Mouse (Mus musculus) forebrain, embryonic 10.5 days (tissue): ENCODE measurements at regions not wholly inside any gene's neighbourhood (a gene's known extent, or its start where the extent isn't known, plus 50 kb on each side); places are given as distances from the start of the nearest gene placed in this dataset.
A peak's percentile ranks its signal among the peaks of the same experiment; 100 is the strongest.

Experiments
- DNase-seq: peaks from one replicate; pipeline ENCODE4 v3.0.0-alpha.2; 2017; ENCODE audit warnings: low spot score; ENCODE audit errors: extremely low spot score
- H3K27ac ChIP-seq: fragments of 300-500 bp; sonication (generic); 2 replicates; pipeline ENCODE4 v1.5.1; 2016; ENCODE audit warnings: mild to moderate bottlenecking
- H3K27me3 ChIP-seq: fragments of 300-500 bp; sonication (generic); 2 replicates; pipeline ENCODE4 v1.6.1; 2016; ENCODE audit warnings: mild to moderate bottlenecking; ENCODE audit not compliant: poor library complexity, severe bottlenecking
- H3K36me3 ChIP-seq: fragments of 300-500 bp; sonication (generic); replicated peaks from 2 replicates; pipeline ENCODE4 v1.6.1; 2016; ENCODE audit warnings: mild to moderate bottlenecking, moderate library complexity
- H3K4me1 ChIP-seq: fragments of 300-500 bp; sonication (generic); 2 replicates; pipeline ENCODE4 v1.6.1; 2016
- H3K4me3 ChIP-seq: fragments of 300-500 bp; sonication (generic); 2 replicates; pipeline ENCODE4 v1.5.1; 2016; ENCODE audit warnings: mild to moderate bottlenecking, moderate library complexity
- H3K9me3 ChIP-seq: fragments of 300-500 bp; sonication (generic); 2 replicates; pipeline ENCODE4 v1.6.1; 2016; ENCODE audit warnings: mild to moderate bottlenecking, moderate library complexity
- WGBS: fragments of 180-500 bp; shearing (Covaris S2); methylation state at CpG from one replicate; pipeline ENCODE4 v1.1.7; 2016; 5-methylcytosine and 5-hydroxymethylcytosine counted together

DNA sequence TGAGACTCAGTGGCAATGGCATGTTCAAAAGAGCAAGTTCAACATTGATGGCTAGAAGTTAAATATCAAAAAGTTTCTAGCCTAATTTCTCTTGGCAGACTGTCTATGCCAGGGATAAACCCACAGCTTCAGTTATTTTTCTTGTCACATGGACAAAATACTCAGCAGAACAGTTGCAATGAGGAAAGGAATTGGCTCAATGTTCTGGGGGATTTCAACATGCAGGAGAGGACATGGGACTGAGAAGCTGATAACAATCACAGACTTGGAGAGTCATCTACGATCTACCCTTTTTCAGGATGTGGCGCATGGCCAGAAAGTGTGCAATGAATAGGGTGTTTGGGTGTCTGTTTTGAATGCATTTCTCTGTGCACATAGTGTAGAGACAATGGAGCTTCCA lies 389.9 kb downstream of the Rnd3 start:
- DNase-seq: no peak
- Histone ChIP-seq H3K9me3 (no peaks in the 10 kb centered on the region), H3K4me3 (no peak overlapping the region), H3K4me1 (peaks cover 21% of the 10 kb centered on the region), H3K27ac (no peak overlapping the region), H3K27me3 (no peaks in the 10 kb centered on the region), H3K36me3 (no peaks in the 10 kb centered on the region)
- 98% methylated on average over 2 of the region's 2 CpGs for WGBS

DNA sequence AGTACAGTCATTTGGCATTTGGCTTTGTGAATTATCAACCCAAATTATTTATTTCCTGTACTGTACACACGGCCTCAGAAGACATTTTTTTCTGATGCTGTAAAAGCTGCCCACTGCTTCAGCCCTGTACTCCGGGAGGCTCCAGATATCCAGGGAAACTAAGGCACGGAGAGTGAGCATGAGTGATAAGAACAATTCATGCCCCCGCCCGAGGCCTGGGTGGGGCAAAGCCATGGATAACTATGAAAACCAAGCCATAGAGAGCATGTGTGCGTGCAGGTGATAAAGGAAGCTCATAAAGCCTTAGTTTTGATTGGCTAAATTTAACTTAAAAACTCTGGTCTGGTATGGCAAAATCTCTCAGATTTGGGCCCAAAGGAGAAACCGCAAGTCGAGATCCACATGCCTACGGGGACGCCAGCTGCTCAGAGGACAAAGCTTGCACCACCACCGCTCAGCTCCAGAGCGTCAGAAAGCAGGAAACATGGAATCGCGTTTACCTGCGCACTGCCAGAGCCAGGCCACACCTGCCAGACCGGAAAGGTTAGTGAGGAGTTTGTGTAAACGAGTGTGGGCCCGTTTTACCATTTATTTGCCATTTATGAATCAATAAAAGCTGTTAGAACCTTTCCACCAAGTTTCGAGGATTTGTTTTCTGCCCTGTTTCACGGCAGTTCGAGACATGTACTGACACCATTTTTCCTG lies 390.9 kb downstream of the Rnd3 start:
- H3K27me3 ChIP-seq: no peaks in the 10 kb centered on the region
- H3K36me3 ChIP-seq: no peaks in the 10 kb centered on the region
- WGBS: 89% methylated on average over 21 of the region's 21 CpGs
- H3K4me1 ChIP-seq: peaks cover 21% of the 10 kb centered on the region
- no peak for DNase-seq
- no peaks in the 10 kb centered on the region for H3K9me3 ChIP-seq
- no peak overlapping the region for H3K4me3 ChIP-seq
- H3K27ac ChIP-seq: no peak overlapping the region

DNA sequence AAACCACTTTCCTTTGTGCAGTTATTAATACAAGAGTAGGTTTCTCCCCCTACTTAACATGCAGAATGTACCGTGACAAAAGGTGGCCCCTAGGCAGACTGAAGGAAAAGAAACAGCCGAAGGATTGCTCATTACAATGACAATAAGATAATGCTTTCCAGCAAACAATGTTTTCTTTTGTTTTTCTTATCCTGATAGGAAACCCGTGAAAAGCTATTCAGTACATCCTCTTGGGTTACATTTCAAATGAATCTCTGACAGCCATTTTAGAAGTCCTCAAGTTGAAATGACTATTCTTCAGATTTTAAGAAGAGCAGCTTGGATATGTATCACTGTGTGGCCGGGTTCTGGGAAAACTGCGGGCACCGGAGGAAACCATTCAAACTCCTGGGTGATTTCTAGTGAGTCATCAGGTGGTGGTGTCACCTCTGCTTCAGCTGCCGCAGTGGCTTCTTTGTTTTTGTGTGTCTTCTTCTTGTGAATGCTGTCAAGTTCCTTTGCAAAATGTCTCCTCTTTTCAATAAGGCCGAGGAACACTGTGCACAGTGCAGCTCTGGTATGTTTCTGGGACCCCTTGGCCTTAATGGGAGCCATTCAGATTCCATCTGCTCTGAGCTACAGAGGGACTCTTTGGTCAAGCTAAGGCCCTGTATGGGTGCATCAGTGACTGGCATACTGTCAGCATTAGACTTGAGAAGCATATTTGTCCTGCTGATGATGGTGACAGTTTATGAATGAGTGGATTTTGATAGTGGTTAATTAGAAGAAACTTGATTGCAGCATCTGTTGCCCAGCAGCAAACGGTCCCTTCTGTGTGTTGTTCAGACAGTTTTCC lies 393.1 kb downstream of the Rnd3 start:
- H3K4me3 ChIP-seq: no peak overlapping the region
- no peaks in the 10 kb centered on the region for H3K9me3 ChIP-seq
- no peaks in the 10 kb centered on the region for H3K27me3 ChIP-seq
- WGBS: 47% methylated on average over 9 of the region's 9 CpGs
- peaks cover 19% of the 10 kb centered on the region for H3K4me1 ChIP-seq
- peak overlapping the region; percentile 64 for H3K27ac ChIP-seq
- no peaks in the 10 kb centered on the region for H3K36me3 ChIP-seq
- DNase-seq: no peak

DNA sequence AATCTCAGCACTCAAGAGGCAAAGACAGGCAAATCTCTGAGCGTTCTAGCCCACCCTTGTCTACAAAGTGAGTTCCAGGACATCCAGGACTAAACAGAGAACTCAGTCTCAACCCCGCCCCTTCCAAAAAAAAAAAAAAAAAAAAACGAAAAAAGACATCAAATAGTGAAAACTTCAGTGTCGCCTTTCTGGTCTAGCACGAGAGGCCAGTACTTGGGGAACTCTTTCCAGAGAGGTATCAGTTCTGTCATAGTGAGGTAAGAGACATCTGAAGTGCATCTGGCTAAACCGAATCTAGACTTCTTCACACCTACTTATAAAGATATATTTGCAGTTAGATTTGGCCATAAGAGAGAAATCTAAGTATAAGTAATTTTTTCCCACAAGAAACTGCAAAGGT lies 393.8 kb downstream of the Rnd3 start:
- DNase-seq: no peak
- H3K4me3 ChIP-seq: no peak overlapping the region
- peaks cover 24% of the 10 kb centered on the region for H3K4me1 ChIP-seq
- no peaks in the 10 kb centered on the region for H3K36me3 ChIP-seq
- WGBS: 79% methylated on average over 6 of the region's 6 CpGs
- H3K9me3 ChIP-seq: no peaks in the 10 kb centered on the region
- H3K27ac ChIP-seq: 0 out of 2 replicates have a peak overlapping the region, but pooled peaks have one; percentile 64
- no peaks in the 10 kb centered on the region for H3K27me3 ChIP-seq

DNA sequence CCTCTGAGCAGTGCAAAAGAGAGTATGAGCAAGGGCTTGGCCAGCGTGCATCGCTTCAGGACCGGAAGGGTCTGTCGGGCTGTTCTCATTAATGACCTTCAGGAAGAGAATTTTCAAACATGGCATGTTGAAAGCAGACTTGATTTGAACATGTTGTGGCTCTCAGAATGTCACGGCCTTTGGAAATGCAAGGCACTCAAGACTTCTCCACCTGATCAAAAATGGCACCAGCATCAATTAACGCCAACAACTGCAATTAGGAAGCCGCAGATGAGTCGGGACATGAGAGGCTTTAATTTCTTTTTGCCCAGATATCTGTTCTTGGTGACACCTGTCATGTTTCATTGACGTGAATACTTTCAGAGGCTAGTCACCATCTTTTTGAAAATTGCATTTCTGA lies 396.5 kb downstream of the Rnd3 start:
- no peak for DNase-seq
- no peak overlapping the region for H3K4me3 ChIP-seq
- no peaks in the 10 kb centered on the region for H3K27me3 ChIP-seq
- no peak overlapping the region for H3K27ac ChIP-seq
- H3K36me3 ChIP-seq: no peaks in the 10 kb centered on the region
- H3K4me1 ChIP-seq: peaks cover 20% of the 10 kb centered on the region
- H3K9me3 ChIP-seq: no peaks in the 10 kb centered on the region
- WGBS: 90% methylated on average over 9 of the region's 9 CpGs

DNA sequence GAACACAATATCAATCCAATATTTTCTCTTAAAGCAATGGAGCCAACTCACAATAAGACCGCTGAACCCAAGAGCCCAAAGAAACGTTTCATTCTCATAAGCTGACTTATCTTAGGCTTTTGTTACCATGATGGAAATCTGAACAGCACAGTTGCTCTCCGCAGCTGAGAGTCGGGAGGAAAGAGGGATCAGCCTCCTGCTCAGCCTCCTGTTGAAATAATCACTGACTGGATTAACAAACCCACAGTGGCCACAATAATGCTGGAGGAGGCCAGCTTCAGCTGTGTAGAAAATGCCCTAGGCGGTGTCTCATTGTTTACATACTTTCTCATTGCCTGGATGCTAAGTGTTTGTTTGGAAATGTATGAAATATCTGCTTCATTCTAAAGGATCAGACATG lies 398.1 kb downstream of the Rnd3 start:
- Histone ChIP-seq H3K27ac (no peak overlapping the region), H3K4me1 (peaks cover 15% of the 10 kb centered on the region), H3K9me3 (no peaks in the 10 kb centered on the region), H3K27me3 (no peaks in the 10 kb centered on the region), H3K36me3 (no peaks in the 10 kb centered on the region), H3K4me3 (no peak overlapping the region)
- DNase-seq: no peak
- WGBS: 48% methylated on average over 5 of the region's 5 CpGs

DNA sequence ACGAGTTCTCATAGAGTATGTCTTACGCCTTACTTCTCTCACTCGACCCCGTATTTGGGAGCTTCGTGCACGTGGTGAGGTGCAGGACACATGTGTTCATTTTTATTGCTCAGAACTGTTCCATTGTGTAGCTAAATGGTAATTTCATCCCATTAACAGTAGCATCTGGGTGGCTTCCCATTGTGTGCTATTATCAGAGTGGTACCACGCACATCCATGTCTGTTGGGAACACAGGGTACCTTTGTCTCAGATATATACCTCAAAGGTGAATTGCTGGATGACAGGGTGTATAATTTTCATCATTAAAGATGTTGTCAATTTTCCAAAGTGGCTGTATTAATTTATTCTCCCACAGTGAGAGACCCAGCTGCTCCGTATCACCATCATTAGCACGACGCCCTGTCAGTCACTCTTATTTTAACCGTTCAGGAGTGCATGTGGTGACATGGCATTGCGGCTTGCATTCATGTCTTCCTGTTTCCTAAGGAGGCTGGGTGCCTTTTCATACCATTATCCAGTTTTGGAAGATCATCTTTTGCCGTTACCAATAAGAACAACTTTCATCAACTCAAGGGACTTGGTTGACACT lies 404.2 kb downstream of the Rnd3 start:
- WGBS: 91% methylated on average over 13 of the region's 13 CpGs

DNA sequence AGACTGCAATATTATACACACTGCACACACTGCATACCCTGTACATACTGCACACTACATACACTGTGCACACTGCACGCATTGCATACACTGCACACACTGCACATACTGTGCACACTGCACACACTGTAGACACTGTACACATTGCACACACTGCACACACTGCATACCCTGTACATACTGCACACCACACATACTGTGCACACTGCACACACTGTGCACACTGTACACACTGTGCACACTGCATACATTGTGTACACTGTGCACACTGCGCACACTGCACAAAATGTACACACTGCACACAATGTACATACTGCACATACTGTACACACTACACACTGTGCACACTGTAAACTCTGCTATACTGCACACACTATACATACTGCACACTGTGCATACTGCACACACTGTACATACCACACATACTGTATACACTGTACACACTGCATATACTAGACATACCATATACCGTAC lies 405.1 kb downstream of the Rnd3 start:
- H3K4me1 ChIP-seq: peaks cover 6% of the 10 kb centered on the region
- WGBS: 96% methylated on average over 3 of the region's 3 CpGs
- no peaks in the 10 kb centered on the region for H3K27me3 ChIP-seq
- no peak overlapping the region for H3K4me3 ChIP-seq
- no peaks in the 10 kb centered on the region for H3K9me3 ChIP-seq
- H3K36me3 ChIP-seq: no peaks in the 10 kb centered on the region
- DNase-seq: no peak
- H3K27ac ChIP-seq: no peak overlapping the region

More for the DNA sequence above, 404.2 kb downstream of the Rnd3 start:
- Histone ChIP-seq H3K27ac (no peak overlapping the region), H3K9me3 (no peaks in the 10 kb centered on the region), H3K4me1 (peaks cover 3% of the 10 kb centered on the region; the same call in 1 of the 2 replicates), H3K27me3 (no peaks in the 10 kb centered on the region), H3K36me3 (no peaks in the 10 kb centered on the region), H3K4me3 (no peak overlapping the region)
- DNase-seq: no peak

DNA sequence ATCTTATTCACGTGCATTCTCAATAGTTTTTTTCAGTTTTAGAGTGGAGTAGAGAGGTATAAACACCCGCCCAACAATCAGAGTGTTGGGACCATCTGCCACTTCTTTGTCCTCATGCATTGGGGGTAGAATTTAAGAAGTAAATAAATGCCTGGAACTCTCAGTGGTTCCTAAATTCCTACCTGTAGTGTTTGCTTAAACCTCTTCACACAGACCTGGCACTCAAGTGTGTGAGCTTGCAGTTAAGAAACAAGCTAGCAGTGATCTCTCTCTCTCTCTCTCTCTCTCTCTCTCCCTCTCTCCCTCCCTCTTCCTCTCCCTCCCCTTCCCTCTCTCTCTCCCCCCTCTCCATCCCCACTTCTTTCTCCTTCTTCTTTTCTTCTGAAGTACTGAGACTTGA lies 406.5 kb downstream of the Rnd3 start:
- WGBS: 73% methylated on average over 2 of the region's 2 CpGs
- no peak for DNase-seq
- peaks cover 17% of the 10 kb centered on the region for H3K4me1 ChIP-seq
- H3K27me3 ChIP-seq: no peaks in the 10 kb centered on the region
- H3K36me3 ChIP-seq: no peaks in the 10 kb centered on the region
- H3K9me3 ChIP-seq: no peaks in the 10 kb centered on the region
- H3K4me3 ChIP-seq: no peak overlapping the region
- H3K27ac ChIP-seq: no peak overlapping the region

DNA sequence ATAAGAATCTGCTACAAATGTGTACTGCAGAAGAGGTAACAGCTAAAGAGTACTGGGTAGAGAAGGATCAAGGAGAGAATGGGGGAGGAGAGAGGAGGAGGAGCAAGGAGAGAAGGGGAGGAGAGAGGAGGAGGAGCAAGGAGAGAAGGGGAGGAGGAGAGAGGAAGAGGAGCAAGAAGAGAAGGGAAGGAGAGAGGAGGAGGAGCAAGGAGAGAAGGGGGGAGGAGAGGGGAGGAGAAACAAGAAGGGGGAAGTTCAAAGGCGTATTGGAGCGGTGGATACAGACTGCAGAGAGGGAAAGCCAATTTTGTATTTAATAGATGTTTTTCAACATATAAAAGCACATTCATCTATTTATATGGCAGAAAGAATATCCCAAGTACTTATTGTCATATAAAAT lies 407.6 kb downstream of the Rnd3 start:
- Histone ChIP-seq H3K4me1 (peaks cover 18% of the 10 kb centered on the region), H3K27me3 (no peaks in the 10 kb centered on the region), H3K36me3 (no peaks in the 10 kb centered on the region), H3K27ac (no peak overlapping the region), H3K9me3 (no peaks in the 10 kb centered on the region), H3K4me3 (no peak overlapping the region)
- 87% methylated on average over 2 of the region's 2 CpGs for WGBS
- no peak for DNase-seq

DNA sequence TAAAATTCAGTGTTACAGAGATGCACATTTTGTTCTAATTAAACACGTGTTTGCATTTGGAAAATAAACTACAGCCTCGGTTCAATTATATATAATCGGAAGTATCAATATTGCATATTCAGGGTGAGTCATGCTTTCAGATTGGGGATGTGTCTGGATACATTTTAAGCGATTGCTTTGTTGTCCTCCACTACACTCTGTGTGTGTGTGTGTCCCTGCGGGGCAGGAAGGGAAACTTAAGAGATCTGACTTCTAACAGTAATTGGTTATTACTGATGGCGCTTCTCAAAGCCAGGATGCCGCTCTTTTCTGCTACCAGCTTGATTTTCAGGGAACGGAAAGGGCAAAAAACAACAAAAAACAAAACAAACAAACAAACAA lies 409.3 kb downstream of the Rnd3 start:
- Histone ChIP-seq H3K27me3 (no peaks in the 10 kb centered on the region), H3K4me1 (peaks cover 18% of the 10 kb centered on the region), H3K4me3 (no peak overlapping the region), H3K9me3 (no peaks in the 10 kb centered on the region), H3K36me3 (no peaks in the 10 kb centered on the region), H3K27ac (no peak overlapping the region)
- WGBS: 90% methylated on average over 8 of the region's 8 CpGs
- DNase-seq: no peak

DNA sequence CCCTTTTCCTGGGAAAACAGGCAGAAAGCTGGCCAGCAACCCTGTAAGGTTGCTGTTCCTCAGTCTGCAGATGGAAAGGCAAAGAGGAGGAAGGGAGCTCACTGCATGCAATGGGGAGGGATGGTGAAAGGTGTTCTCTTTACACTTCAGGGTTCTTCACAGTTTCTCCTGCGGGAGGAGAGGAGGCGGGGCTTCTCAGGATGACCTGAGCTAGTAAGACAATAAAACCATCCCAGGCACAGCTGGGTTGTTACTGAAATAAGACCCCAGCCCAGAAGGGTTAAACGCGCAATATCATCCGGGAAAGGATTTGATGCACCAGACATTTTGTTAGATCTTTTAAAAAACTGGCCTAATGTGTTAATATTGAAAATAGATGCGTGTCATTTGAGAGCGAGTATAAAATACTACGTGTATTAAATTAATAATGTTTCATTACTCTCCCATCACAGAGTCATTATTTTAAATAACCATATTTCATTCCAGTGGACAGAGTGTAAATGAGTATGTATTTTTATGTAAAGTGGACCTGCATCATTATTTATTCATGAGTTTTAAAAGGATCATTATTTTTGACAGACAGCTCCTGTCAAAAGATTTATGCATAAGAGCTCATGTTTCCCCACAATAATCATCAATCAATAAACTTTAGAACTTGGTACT lies 409.8 kb downstream of the Rnd3 start:
- Histone ChIP-seq H3K27me3 (no peaks in the 10 kb centered on the region), H3K36me3 (no peaks in the 10 kb centered on the region), H3K4me1 (peaks cover 18% of the 10 kb centered on the region), H3K4me3 (no peak overlapping the region), H3K27ac (0 out of 2 replicates have a peak overlapping the region, but pooled peaks have one; percentile 1), H3K9me3 (no peaks in the 10 kb centered on the region)
- WGBS: 73% methylated on average over 8 of the region's 8 CpGs
- no peak for DNase-seq
